Mouse (Mus musculus) limb, embryonic 11.5 days (tissue): ENCODE measurements at regions not wholly inside any gene's neighbourhood (a gene's known extent, or its start where the extent isn't known, plus 50 kb on each side); places are given as distances from the start of the nearest gene placed in this dataset.
A peak's percentile ranks its signal among the peaks of the same experiment; 100 is the strongest.

Experiments
- ATAC-seq: fragments of 200-750 bp; cut with Nextera tagmentation; 2 replicates; pipeline ENCODE4 v1.8.0; 2017; ENCODE audit warnings: low read depth; ENCODE audit not compliant: insufficient number of reproducible peaks, low FRiP score, low TSS enrichment
- DNase-seq: peaks from one replicate; pipeline ENCODE4 v3.0.0-alpha.2; 2015; ENCODE audit warnings: low spot score
- H3K27ac ChIP-seq: fragments of 300-500 bp; sonication (generic); replicated peaks from 2 replicates; pipeline ENCODE4 v1.5.1; 2014; ENCODE audit warnings: low read depth, mild to moderate bottlenecking, low read length
- H3K27me3 ChIP-seq: fragments of 300-500 bp; sonication (generic); 2 replicates; pipeline ENCODE4 v1.6.1; 2014; ENCODE audit warnings: mild to moderate bottlenecking, low read length, mixed read lengths; ENCODE audit not compliant: control insufficient read depth, insufficient read depth
- H3K36me3 ChIP-seq: fragments of 300-500 bp; sonication (generic); 2 replicates; pipeline ENCODE4 v1.6.1; 2014; ENCODE audit warnings: mild to moderate bottlenecking, low read length, moderate library complexity, mixed read lengths; ENCODE audit not compliant: control insufficient read depth, insufficient read depth
- H3K4me1 ChIP-seq: fragments of 300-500 bp; sonication (generic); 2 replicates; pipeline ENCODE4 v1.6.1; 2014; ENCODE audit warnings: low read length, mixed read lengths; ENCODE audit not compliant: control insufficient read depth, insufficient read depth
- H3K4me2 ChIP-seq: fragments of 300-500 bp; sonication (generic); 2 replicates; pipeline ENCODE4 v1.6.1; 2014; ENCODE audit warnings: low read depth, mild to moderate bottlenecking, moderate library complexity; ENCODE audit not compliant: severe bottlenecking
- H3K4me3 ChIP-seq: fragments of 300-500 bp; sonication (generic); 2 replicates; pipeline ENCODE4 v1.5.1; 2014; ENCODE audit warnings: low read depth, low read length
- H3K9ac ChIP-seq: fragments of 300-500 bp; sonication (generic); 2 replicates; pipeline ENCODE4 v1.6.1; 2014; ENCODE audit warnings: mild to moderate bottlenecking, low read length
- H3K9me3 ChIP-seq: fragments of 300-500 bp; sonication (generic); 2 replicates; pipeline ENCODE4 v1.6.1; 2016; ENCODE audit warnings: low read length; ENCODE audit not compliant: control insufficient read depth
- WGBS: fragments of 180-500 bp; shearing (Covaris S2); extraction: QIAGEN DNeasy Blood & Tissue Kit; methylation state at CpG from one replicate; pipeline ENCODE4 v1.1.7; 2014; 5-methylcytosine and 5-hydroxymethylcytosine counted together

DNA sequence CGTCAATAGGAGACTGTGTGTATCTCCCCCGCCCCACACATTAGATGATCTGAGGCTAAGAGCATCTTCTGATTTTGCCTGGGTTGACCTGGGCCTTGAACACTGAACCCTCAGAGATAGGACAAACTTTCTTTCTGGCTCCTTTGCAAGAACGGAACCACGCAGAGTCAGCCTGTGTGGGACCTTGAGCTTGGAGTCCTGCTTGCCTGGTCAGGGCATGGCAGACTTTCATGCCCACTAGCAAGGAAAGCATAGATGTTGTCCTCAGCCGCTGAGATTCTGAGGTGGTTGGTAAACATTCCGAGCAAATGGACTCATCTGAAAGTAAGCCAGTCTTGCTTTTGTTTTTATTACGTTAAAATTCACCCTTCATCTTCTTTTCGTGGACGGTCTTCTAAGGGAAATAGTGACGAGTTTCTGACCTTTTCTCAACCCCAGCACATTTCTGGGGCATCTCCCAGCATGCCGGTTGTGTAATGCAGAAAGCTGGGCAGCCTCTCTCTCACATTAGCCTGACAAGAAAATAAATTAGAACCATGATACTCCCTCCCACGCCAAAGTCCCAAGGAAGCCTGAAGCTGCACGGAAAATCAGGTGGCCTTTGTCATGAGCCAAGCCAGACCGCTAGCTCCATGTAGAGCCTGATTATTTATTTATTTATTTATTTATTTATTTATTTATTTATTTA, 79.2 kb upstream of the Ppm1b start:
- WGBS: 83% methylated on average over 14 of the region's 14 CpGs

DNA sequence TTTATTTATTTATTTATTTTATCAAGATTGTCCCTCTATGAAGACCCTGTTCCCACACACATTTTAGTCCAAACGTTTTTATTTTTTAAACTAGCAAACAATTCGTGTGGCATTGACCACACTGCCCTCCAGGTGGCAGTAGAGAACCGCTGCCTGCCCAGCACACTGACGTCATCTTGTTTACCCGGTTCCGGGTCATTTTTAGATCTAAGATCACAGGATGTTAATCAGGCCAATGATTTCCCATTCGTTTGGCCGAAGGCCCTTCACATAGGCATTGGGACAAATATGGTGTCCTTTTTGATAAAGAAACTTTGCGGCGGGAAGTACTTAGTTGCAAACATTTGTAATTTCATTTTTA, 78.7 kb upstream of the Ppm1b start:
- Histone ChIP-seq H3K4me2 (no peak overlapping the region; the same call in 1 of the 2 replicates), H3K36me3 (no peaks in the 10 kb centered on the region), H3K4me3 (no peak overlapping the region), H3K9me3 (no peaks in the 10 kb centered on the region), H3K27ac (no peak overlapping the region), H3K4me1 (no peaks in the 10 kb centered on the region), H3K9ac (no peak overlapping the region), H3K27me3 (no peaks in the 10 kb centered on the region)
- no peak; the same call in 1 of the 2 replicates for ATAC-seq
- DNase-seq: peak; percentile 84
- WGBS: 21% methylated on average over 10 of the region's 10 CpGs

More for the DNA sequence above, 79.2 kb upstream of the Ppm1b start:
- no peak overlapping the region for H3K27ac ChIP-seq
- no peak for DNase-seq
- no peak overlapping the region for H3K9ac ChIP-seq
- ATAC-seq: peak; percentile 39; the same call in 1 of the 2 replicates
- no peak overlapping the region for H3K4me2 ChIP-seq
- no peaks in the 10 kb centered on the region for H3K9me3 ChIP-seq
- no peak overlapping the region for H3K4me3 ChIP-seq
- no peaks in the 10 kb centered on the region for H3K4me1 ChIP-seq
- no peaks in the 10 kb centered on the region for H3K36me3 ChIP-seq
- H3K27me3 ChIP-seq: no peaks in the 10 kb centered on the region

DNA sequence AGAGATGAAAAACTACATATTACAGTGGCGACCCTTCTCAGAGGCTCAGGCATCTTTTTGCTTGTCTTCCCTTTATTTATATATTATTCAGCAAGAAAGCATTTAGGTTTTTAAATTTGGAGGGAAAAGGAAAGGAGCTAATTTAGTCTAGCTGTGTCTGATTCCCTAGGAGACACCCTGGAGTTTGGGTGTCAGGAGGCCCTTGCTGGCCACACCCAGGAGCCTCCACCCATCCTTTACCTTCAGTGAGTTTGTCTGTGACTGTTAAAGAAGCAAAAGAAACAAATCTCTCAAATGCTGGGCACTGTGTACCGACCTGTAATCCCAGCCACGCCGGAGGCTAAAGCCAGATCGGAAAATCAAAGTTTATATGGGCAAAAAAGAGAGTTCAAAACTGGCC, 78.2 kb upstream of the Ppm1b start:
- 83% methylated on average over 5 of the region's 5 CpGs for WGBS
- no peak for DNase-seq
- Histone ChIP-seq H3K27ac (no peak overlapping the region), H3K9me3 (no peaks in the 10 kb centered on the region), H3K4me1 (no peaks in the 10 kb centered on the region), H3K9ac (no peak overlapping the region), H3K36me3 (no peaks in the 10 kb centered on the region), H3K4me3 (no peak overlapping the region), H3K4me2 (no peak overlapping the region), H3K27me3 (no peaks in the 10 kb centered on the region)
- ATAC-seq: no peak

DNA sequence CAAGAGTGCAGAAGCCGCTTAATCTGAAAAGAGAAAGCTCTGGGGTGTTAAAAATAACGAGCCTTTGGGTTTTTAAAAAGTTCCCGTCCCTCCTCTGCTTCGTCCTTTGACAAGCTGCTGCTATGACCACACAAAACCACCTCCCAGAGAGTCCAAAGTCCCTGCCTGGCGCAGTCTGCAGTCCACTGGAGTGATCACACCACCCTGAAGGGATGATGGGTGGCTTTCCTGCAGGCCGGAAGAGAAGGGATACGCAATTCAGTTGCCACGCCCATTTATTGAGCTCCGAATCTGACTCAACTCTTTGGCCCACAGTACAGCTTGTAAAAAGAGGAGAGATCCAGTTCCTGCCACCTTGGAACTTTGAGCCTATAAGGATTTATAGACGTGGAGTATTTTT, 77.4 kb upstream of the Ppm1b start:
- Histone ChIP-seq H3K4me2 (no peak overlapping the region), H3K27me3 (no peaks in the 10 kb centered on the region), H3K4me1 (no peaks in the 10 kb centered on the region), H3K9me3 (no peaks in the 10 kb centered on the region), H3K27ac (no peak overlapping the region), H3K4me3 (no peak overlapping the region), H3K36me3 (no peaks in the 10 kb centered on the region), H3K9ac (no peak overlapping the region)
- WGBS: 77% methylated on average over 10 of the region's 10 CpGs
- DNase-seq (no peak), ATAC-seq (no peak)

DNA sequence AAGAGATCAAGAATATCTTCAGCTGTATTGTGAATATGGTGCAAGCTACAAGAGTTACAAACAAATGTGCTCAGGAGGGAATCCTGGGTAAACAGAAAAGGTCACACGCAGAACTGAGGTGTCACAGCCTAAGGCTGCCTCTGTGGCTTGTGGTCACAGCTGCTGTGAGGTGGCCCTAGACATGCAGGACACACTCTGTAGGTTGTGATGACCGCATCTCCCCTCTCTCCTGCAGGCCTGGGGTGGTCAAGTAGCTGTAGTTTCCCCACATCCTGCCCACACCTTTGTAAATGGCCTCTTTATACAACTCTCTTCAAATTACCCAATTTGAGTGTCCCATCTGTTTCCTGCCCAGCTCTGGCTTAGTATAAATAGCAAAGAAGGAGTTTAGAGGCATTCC, 75.6 kb upstream of the Ppm1b start:
- H3K36me3 ChIP-seq: no peaks in the 10 kb centered on the region
- no peak overlapping the region for H3K9ac ChIP-seq
- no peaks in the 10 kb centered on the region for H3K4me1 ChIP-seq
- H3K4me3 ChIP-seq: no peak overlapping the region
- H3K4me2 ChIP-seq: no peak overlapping the region
- H3K27me3 ChIP-seq: no peaks in the 10 kb centered on the region
- WGBS: 79% methylated on average over 2 of the region's 2 CpGs
- H3K9me3 ChIP-seq: no peaks in the 10 kb centered on the region
- DNase-seq (no peak), ATAC-seq (no peak)
- no peak overlapping the region for H3K27ac ChIP-seq

DNA sequence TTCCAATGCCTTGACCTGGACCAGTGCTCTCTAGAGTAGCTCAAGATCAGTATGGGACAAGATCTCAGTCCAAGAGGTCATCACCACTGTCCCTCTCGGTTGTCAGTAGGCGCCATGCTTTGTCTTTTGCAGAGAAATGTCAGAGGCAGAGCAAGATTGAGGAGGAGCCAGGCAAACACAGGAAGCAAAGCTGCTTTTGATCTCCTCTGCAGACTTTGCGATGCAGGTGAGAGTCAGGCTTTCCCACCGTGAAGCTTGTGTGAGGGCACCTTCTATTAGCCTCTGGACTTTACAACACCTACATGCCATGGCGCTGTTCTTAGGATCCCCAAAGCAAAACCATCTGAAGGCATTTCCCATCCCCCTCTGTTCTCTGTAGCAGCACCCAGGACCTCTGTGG, 68.0 kb upstream of the Ppm1b start:
- DNase-seq (no peak), ATAC-seq (no peak)
- H3K27me3 ChIP-seq: no peaks in the 10 kb centered on the region
- no peaks in the 10 kb centered on the region for H3K9me3 ChIP-seq
- WGBS: 81% methylated on average over 5 of the region's 5 CpGs
- H3K36me3 ChIP-seq: no peaks in the 10 kb centered on the region
- no peak overlapping the region for H3K27ac ChIP-seq
- no peak overlapping the region for H3K4me2 ChIP-seq
- no peak overlapping the region for H3K9ac ChIP-seq
- H3K4me3 ChIP-seq: no peak overlapping the region
- H3K4me1 ChIP-seq: no peaks in the 10 kb centered on the region

DNA sequence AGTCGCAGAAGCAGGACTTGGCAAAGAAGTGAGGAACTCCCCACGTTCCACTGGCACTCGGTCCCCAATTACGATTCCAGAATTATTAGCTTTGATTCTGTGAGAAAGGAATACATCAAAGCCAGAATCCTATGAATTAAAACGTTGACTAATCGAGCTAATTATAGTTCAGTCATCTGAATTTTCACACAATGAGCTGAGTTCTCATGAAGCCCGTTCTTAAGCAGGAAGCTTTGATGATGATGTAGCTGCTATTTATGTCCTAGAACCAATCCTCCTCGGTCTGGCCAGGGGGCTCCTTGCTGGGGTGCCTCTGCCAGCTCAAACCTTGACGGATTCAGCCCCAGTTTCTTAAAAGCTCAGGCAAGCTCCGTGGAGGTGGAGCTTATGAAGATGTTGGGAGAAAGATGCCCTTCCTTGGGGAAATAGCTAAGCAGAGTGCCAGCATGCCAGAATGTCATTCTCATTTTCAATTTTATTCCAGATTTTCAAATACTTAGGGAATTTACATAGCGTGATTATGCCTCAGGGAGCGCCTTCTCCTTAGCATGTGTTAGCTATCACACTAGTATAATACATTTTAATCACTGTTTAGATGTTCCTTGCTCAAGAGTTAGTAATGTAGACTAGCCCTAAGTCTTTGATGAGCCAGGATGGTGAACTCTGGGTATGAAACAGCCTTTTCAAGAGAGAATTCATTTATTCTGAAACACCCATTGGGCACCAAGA, 65.5 kb upstream of the Ppm1b start:
- Histone ChIP-seq H3K9ac (no peak overlapping the region), H3K4me3 (no peak overlapping the region), H3K4me1 (no peaks in the 10 kb centered on the region), H3K27me3 (no peaks in the 10 kb centered on the region), H3K36me3 (no peaks in the 10 kb centered on the region), H3K27ac (no peak overlapping the region), H3K4me2 (no peak overlapping the region), H3K9me3 (no peaks in the 10 kb centered on the region)
- DNase-seq: no peak
- 82% methylated on average over 12 of the region's 12 CpGs for WGBS
- ATAC-seq: no peak

DNA sequence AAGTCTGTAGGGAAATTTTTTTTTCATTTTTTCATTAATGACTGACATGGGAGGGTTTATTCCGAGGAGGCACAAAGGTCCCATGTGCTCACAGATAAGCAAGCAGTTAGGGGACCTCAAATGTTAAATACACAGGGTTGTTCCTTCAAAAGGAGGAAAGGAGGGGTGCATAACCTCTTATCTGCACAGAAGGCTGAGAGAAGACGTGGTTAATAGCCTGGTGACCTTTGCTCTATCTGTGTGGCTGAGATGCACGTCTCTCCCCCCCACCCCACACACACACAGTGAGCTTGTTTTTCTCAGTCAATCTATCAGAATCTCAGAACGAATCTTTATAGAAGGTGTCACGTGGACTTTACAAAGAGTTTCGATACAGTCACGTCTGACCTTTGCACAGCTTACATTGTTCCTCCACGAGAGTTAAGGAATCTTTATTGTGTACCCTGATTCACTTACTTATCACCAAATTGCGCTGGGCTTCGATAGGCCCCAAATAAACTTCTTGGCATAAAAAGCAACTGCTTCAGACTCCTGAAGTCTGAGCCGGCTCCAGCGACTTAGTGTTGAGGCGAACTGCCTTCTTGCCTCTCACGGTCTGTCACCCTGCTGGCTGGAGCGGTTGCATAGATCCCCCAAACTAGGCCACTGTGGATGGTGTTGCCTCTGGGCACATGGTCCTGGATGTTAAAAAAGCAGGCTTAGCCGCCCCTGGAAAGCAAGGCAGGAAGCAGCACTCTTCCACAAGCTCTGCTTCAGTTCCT, 63.1 kb upstream of the Ppm1b start:
- 83% methylated on average over 16 of the region's 16 CpGs for WGBS
- no peaks in the 10 kb centered on the region for H3K27me3 ChIP-seq
- H3K4me1 ChIP-seq: no peaks in the 10 kb centered on the region
- no peaks in the 10 kb centered on the region for H3K36me3 ChIP-seq
- no peaks in the 10 kb centered on the region for H3K9me3 ChIP-seq
- DNase-seq (no peak), ATAC-seq (no peak)
- no peak overlapping the region for H3K4me2 ChIP-seq
- no peak overlapping the region for H3K4me3 ChIP-seq
- no peak overlapping the region for H3K9ac ChIP-seq
- H3K27ac ChIP-seq: no peak overlapping the region
